Mouse (Mus musculus) lung, adult 18-20 months (tissue): ENCODE measurements around the gene Elovl6.
A peak's percentile ranks its signal among the peaks of the same experiment; 100 is the strongest.

Source experiments
- DNase-seq, 2 experiments: peaks; one replicate each; pipeline ENCODE4 v3.0.0; 2022; ENCODE audit warnings: mixed read lengths in 2 of 2

The Elovl6 gene

DNA sequence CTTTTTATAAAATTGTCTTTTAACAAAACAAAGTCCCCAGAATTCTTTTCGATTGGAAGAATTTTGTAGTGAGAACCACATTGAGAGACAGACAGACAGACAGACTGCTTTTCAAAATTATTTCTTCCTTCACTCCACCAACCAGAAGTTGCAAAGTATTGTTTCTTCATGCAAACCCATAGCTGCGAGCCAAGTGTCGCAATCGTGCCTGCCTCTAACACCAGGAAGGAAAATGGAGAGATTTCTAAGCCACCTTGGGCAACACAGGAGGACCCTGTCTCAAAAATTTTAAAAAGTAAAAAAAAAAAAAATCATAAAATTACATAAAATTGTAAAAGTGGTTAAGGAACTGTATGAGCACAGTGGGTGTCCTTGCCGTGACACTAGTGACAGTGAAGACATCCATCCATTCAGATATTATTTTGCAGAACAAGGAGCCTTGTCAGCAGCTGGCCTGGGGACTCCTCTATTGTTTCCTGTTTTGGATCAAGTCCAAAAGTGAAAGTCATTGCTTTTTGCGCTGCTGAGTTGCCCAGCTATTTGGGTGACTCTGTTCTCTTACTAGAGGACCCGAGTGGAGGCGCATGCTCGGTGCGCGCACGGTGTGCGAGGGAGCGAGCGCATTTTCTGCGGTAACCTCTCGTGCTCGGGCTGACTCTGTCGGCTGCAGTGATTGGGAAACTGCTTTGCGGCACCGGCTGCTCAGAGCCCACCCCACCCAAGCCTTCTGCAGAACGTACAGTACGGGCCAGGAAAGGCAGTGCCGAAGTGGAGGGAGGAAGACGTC is 80.3 kb downstream of the Elovl6 start:
- DNase-seq = peak in 1 of 2 experiments; percentile 25

DNA sequence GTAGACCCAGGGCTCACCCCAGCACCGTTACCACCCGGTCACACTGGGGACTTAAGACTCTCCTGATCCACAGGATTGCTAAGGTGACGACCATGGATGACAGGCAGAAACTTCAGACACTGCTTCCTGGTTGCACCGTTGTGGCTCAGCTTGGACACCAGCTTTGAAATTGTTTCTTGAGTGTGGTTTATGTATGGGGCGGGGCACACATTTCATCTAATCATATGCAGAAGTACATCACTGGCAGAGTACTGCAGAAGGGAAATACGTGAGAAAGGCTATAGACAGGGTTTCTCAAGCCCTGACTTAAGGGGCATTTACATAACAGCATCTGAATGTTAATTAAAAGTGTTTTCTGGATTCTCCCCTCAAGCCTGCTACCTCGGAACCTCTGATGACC is 81.6 kb downstream of the Elovl6 start:
- no peak for DNase-seq

DNA sequence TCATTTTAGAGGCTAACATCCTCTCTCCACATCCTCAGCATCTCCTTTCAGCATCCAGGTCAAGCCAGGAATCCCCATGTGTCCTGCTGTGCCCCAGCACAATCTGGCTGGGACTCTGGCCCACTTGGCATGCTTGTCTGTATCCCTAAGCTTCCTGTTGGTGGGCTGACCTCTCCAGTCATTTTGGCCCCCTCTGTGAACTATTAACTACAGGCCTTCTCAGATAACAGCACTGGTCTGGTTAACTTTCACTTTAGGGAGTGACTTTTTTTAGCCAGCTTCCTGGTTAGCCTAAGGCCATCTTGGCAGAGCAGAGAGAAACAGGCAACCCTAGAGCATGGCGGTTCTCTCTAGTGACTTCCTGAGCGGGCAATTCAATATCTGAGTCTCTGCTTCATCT is 82.1 kb downstream of the Elovl6 start:
- no peak for DNase-seq

GRCm38 (mm10) chr3:129617450-129617849 is 85.3 kb downstream of the Elovl6 start:
- no peak for DNase-seq

GRCm38 (mm10) chr3:129619194-129619775 is 87.1 kb downstream of the Elovl6 start:
- no peak for DNase-seq

DNA sequence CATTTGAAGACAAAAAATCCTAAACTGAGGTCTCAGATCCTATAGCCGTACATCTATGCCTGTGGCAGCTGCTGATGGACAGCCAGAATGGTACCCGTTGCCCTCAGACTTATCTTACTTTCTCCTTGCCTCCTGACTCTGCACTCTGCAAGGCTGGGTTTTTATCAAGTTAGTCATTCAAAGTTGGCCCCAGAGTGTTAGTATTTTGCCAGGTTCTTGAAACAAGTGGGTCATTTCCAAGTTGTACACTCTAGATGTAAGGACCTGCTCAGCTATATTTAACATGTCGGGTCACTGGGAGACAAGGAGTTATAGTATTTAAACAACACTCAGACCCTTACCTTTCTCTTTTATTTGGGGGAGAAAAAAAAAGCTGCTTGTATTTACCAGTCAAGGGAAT is 88.6 kb downstream of the Elovl6 start:
- DNase-seq = peak in 1 of 2 experiments; percentile 49

DNA sequence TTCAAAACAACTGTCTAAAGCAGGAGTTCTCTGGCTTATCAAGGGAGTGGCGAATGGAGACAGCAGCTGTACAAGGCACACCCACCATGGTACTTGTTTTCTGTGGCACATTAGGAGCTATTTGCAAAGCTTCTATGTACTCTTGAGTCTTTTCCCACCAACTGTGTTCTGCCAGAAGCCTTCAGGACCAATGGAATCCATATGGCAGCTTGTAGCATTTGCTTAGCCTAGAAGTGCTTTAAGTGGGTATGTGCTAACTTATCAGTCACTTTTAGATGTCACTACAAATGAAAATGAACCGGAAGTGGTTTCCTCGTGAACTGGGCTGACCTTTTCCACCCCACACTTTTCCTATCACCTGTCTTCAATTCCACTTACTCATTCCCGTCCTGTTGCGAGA is 89.1 kb downstream of the Elovl6 start:
- DNase-seq = no peak

GRCm38 (mm10) chr3:129622120-129622519 is 90.0 kb downstream of the Elovl6 start:
- DNase-seq = no peak

DNA sequence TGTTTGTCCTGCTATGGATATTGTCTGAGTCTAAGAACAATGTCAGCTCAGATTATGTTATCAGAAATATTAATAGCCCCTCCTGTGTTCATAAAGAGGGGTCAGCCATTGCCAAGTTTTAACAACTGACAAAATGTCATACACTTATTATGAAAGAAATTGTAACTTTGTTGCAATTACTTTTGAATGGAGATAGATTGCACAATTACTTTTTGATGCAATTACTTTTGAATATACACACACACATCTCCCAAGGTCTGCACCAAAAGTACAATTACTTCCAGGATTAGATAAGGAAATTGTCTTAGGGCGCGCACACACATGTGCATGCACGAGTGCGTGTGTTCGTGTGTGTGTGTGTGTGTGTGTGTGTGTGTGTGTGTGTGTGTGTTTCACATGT is 90.5 kb downstream of the Elovl6 start:
- DNase-seq = no peak

- no peak for DNase-seq
Observed at GRCm38 (mm10) chr3:129624193-129624805, 92.1 kb downstream of the Elovl6 start.

- DNase-seq = no peak
Observed at GRCm38 (mm10) chr3:129627281-129627680, 95.1 kb downstream of the Elovl6 start.

- no peak for DNase-seq
Observed at GRCm38 (mm10) chr3:129631018-129631417, 98.9 kb downstream of the Elovl6 start.

GRCm38 (mm10) chr3:129631857-129632256 is 99.7 kb downstream of the Elovl6 start:
- no peak for DNase-seq

DNA sequence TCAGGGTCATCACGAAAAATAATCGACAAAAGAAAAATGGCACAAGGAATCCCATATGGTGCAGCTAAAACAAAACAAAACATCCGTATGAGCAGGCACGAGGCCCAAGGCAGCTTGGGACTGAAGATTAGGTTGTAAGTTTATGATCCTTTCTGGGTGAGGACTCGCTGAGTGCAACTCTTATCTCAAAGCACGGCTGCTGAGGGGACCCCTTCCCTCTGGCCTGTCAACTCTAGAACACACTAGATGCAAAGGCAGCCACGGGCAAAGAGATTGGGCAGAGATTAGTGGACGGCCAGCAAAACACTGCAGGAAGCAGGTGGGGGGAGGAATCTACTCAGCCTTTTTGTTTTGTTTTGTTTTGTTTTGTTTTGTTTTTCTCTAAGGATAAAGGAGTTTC is 101.4 kb downstream of the Elovl6 start:
- no peak for DNase-seq

- no peak for DNase-seq
Observed at GRCm38 (mm10) chr3:129634260-129634901, 102.2 kb downstream of the Elovl6 start.

DNA sequence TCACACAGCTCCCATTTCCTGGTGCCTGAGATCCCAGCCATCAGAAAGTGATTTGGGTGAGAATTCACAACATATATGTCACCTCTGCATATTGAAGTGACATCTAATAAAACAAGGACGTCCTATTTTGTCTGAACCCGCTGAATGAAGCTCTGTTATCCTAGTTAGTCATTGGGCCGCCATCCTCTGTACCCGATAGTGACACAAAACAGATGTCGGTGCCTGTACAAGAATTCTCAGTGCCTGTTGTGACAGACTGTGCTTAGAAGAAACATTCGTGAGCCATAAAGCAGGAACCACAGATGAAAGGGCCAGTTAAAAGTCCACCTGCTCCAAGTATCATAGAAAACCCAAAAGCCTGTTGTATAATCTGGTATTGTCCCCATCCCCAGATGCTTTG is 105.3 kb downstream of the Elovl6 start:
- no peak for DNase-seq

GRCm38 (mm10) chr3:129639701-129640100 is 107.5 kb downstream of the Elovl6 start:
- no peak for DNase-seq

DNA sequence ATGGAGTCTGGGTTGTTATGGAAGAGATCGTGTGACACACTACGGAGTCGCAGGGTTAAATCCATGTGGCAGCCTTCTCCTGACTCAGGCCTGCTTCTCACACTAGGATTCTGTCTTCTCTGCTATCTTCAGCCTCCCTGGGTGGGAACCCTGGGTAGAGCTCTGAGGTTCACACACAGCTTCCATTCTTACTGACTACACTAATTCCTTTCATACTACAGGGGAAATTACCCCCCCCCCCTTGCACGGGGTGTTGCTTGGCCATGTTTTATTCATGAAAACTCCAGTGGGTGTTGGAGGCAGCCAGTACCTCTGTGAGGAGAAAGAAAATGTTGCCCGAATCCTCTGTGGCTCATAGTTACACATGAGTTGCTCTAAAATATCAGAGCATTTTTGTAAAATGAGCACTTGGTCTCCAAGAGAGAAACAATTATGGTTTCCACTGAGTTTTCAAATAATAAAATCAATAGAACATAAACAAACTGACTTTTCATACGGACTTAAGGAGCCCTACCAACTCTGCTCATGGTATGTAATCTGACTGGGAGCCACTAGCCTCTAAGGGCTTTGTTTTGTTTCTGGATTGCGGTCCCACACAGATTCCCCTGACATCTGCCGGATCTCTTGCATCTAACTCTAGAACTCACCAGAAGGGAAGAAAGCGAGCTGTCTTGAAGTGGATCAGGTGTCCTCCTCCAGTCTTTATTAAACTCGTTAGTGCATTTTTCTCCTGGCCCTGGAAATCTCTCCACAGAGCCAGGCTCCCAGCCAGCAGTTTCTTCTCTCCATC is 108.3 kb downstream of the Elovl6 start:
- DNase-seq = no peak

- DNase-seq = no peak
Observed at GRCm38 (mm10) chr3:129641621-129642020, 109.5 kb downstream of the Elovl6 start.

- DNase-seq = peak; percentile 17 to 43
Observed at GRCm38 (mm10) chr3:129645409-129645808, 113.3 kb downstream of the Elovl6 start.

GRCm38 (mm10) chr3:129646781-129647180 is 114.6 kb downstream of the Elovl6 start:
- DNase-seq = no peak

DNA sequence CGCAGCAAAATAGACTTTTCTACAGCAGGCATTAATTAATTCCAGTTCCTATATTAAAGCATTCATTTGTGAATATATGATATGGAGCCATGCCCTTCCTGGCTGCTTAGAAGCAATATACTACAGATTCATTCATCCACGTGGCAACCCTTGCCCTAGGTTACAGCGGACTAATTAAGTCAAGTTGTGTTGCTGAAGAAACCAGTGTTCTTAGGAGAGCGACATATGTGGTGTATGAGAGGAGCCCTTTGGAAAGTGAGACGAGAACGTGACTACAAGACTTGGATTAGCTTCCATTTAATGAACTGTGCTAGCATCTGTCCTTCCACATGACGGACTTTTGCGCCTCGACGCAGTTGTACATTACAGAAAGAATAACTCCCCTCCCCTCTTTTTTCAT is 115.2 kb downstream of the Elovl6 start:
- no peak for DNase-seq

DNA sequence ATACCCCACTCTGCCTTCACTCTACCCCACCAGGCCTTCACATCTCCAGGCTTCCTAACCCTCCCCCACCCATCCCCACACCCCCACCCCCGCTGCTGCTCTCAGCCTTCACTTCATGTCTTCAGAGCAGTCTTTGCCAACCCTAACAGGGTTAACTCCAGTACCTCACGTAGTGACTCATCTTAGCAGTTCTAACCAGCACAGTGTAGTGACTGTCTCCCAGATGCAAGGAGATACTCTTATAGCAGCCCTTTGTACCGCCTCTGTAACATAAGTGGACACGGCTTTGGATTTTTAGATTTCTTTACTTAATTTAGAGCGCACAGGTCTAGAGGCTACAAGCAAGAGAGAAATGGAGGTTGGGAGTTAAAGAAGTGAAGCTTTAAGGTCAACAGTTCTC is 116.4 kb downstream of the Elovl6 start:
- DNase-seq = no peak
